Mouse (Mus musculus): Measurements from ENCODE around the gene Prss8. TPM values are rescaled to one million over a fixed set of nuclear protein-coding genes. Genes with fewer than 3 reads are reported as not detected.

Prss8 gene
- 0.75 and 0.80 TPM in 2 replicates for polyA plus RNA-seq (2015; fragmentation: Nextera tagmentation; extraction: Ambion mirVana)

GRCm38 (mm10) chr7:127929923-127930322 lies at the start of gene Prss8:
Gene Prss8, minus strand, starts transcription at chr7:127930104.

GRCm38 (mm10) chr7:127967004-127967921 lies 37.4 kb upstream of the Prss8 start, which contains the start of gene Fus:
Gene Fus, plus strand, starts transcription at chr7:127967457.

GRCm38 (mm10) chr7:127946470-127947023 lies 16.6 kb upstream of the Prss8 start, which contains the start of gene Prss36:
Gene Prss36, minus strand, starts transcription at chr7:127946725.

GRCm38 (mm10) chr7:127912190-127912871 lies 17.6 kb downstream of the Prss8 start, which contains the start of gene Kat8:
Gene Kat8, plus strand, starts transcription at chr7:127912516.

GRCm38 (mm10) chr7:127903971-127904796 lies 25.7 kb downstream of the Prss8 start, which contains the start of gene Bckdk:
Gene Bckdk, plus strand, starts transcription at chr7:127904082.

GRCm38 (mm10) chr7:127895442-127895841 lies 34.5 kb downstream of the Prss8 start, which contains the start of the genes Gm21974 and Vkorc1:
Gene Gm21974, minus strand, starts transcription at chr7:127895454.
Gene Vkorc1, minus strand, starts transcription at chr7:127895617.

GRCm38 (mm10) chr7:127890798-127891197 lies 39.1 kb downstream of the Prss8 start, which contains the start of gene Prss53:
Gene Prss53, minus strand, starts transcription at chr7:127890970.

GRCm38 (mm10) chr7:127876467-127877348 lies 53.2 kb downstream of the Prss8 start, which contains the start of gene Zfp668:
Gene Zfp668, minus strand, starts transcription at chr7:127876828.

GRCm38 (mm10) chr7:127876041-127876466 lies 53.9 kb downstream of the Prss8 start, which contains the start of gene Zfp646:
Gene Zfp646, plus strand, starts transcription at chr7:127876221.

Other genes with a start within 250 kb of the Prss8 start
- 59.4 and 60.7 TPM in 2 replicates for gene Bcl7c, start 221.2 kb downstream of the Prss8 start, polyA plus RNA-seq (2015; fragmentation: Nextera tagmentation; extraction: Ambion mirVana)
- 5.3 and 5.8 TPM in 2 replicates for gene Ctf1, start 217.4 kb downstream of the Prss8 start, polyA plus RNA-seq (2015; fragmentation: Nextera tagmentation; extraction: Ambion mirVana)
- 0.08 TPM in 1 of 2 replicates, not detected in the other for gene Ctf2, start 197.9 kb downstream of the Prss8 start, polyA plus RNA-seq (2015; fragmentation: Nextera tagmentation; extraction: Ambion mirVana)
- gene Fbxl19, start 185.6 kb downstream of the Prss8 start, polyA plus RNA-seq (2015; fragmentation: Nextera tagmentation; extraction: Ambion mirVana): 7.4 and 8.8 TPM in 2 replicates
- gene Orai3, start 160.3 kb downstream of the Prss8 start, polyA plus RNA-seq (2015; fragmentation: Nextera tagmentation; extraction: Ambion mirVana): 13.2 and 13.7 TPM in 2 replicates
- 17.7 and 18.5 TPM in 2 replicates for gene Setd1a, start 153.4 kb downstream of the Prss8 start, polyA plus RNA-seq (2015; fragmentation: Nextera tagmentation; extraction: Ambion mirVana)
- gene Gm49388, start 144.5 kb downstream of the Prss8 start, polyA plus RNA-seq (2015; fragmentation: Nextera tagmentation; extraction: Ambion mirVana): not detected in 2 replicates
- gene Hsd3b7, start 129.5 kb downstream of the Prss8 start, polyA plus RNA-seq (2015; fragmentation: Nextera tagmentation; extraction: Ambion mirVana): 12.2 and 12.5 TPM in 2 replicates
- gene Stx4a, start 105.8 kb downstream of the Prss8 start, polyA plus RNA-seq (2015; fragmentation: Nextera tagmentation; extraction: Ambion mirVana): 28.1 and 32.5 TPM in 2 replicates
- gene Stx1b, start 105.6 kb downstream of the Prss8 start, polyA plus RNA-seq (2015; fragmentation: Nextera tagmentation; extraction: Ambion mirVana): 78.8 and 97.1 TPM in 2 replicates
- 3.8 and 4.5 TPM in 2 replicates for gene Zfp646, start 53.9 kb downstream of the Prss8 start, polyA plus RNA-seq (2015; fragmentation: Nextera tagmentation; extraction: Ambion mirVana)
- 21.9 and 22.7 TPM in 2 replicates for gene Zfp668, start 53.3 kb downstream of the Prss8 start, polyA plus RNA-seq (2015; fragmentation: Nextera tagmentation; extraction: Ambion mirVana)
- 0.76 and 0.77 TPM in 2 replicates for gene Prss53, start 39.1 kb downstream of the Prss8 start, polyA plus RNA-seq (2015; fragmentation: Nextera tagmentation; extraction: Ambion mirVana)
- gene Gm21974, start 34.6 kb downstream of the Prss8 start, polyA plus RNA-seq (2015; fragmentation: Nextera tagmentation; extraction: Ambion mirVana): not detected in 2 replicates
- 94.0 and 98.3 TPM in 2 replicates for gene Vkorc1, start 34.5 kb downstream of the Prss8 start, polyA plus RNA-seq (2015; fragmentation: Nextera tagmentation; extraction: Ambion mirVana)
- gene Bckdk, start 26.0 kb downstream of the Prss8 start, polyA plus RNA-seq (2015; fragmentation: Nextera tagmentation; extraction: Ambion mirVana): 59.5 and 62.2 TPM in 2 replicates
- gene Kat8, start 17.6 kb downstream of the Prss8 start, polyA plus RNA-seq (2015; fragmentation: Nextera tagmentation; extraction: Ambion mirVana): 32.9 and 34.4 TPM in 2 replicates
- 18.5 and 19.6 TPM in 2 replicates for gene Prss36, start 16.6 kb upstream of the Prss8 start, polyA plus RNA-seq (2015; fragmentation: Nextera tagmentation; extraction: Ambion mirVana)
- gene Fus, start 37.4 kb upstream of the Prss8 start, polyA plus RNA-seq (2015; fragmentation: Nextera tagmentation; extraction: Ambion mirVana): 283 and 308 TPM in 2 replicates
- 13.0 and 15.8 TPM in 2 replicates for gene Pycard, start 63.8 kb upstream of the Prss8 start, polyA plus RNA-seq (2015; fragmentation: Nextera tagmentation; extraction: Ambion mirVana)
- not detected in 2 replicates for gene Trim72, start 73.8 kb upstream of the Prss8 start, polyA plus RNA-seq (2015; fragmentation: Nextera tagmentation; extraction: Ambion mirVana)
- gene Itgam, start 132.5 kb upstream of the Prss8 start, polyA plus RNA-seq (2015; fragmentation: Nextera tagmentation; extraction: Ambion mirVana): 1.4 and 1.5 TPM in 2 replicates
- gene Gm49368, start 132.6 kb upstream of the Prss8 start, polyA plus RNA-seq (2015; fragmentation: Nextera tagmentation; extraction: Ambion mirVana): not detected in 2 replicates
- gene Itgax, start 199.4 kb upstream of the Prss8 start, polyA plus RNA-seq (2015; fragmentation: Nextera tagmentation; extraction: Ambion mirVana): 0.08 TPM in 1 of 2 replicates, not detected in the other
- 0.32 TPM in 1 of 2 replicates, not detected in the other for gene Itgad, start 224.3 kb upstream of the Prss8 start, polyA plus RNA-seq (2015; fragmentation: Nextera tagmentation; extraction: Ambion mirVana)

Measured in neural tube, postnatal 0 days (tissue).